Mouse (Mus musculus): ENCODE data around the gene Minos1. TPM values are rescaled to one million over a fixed set of nuclear protein-coding genes. Genes with fewer than 3 reads are reported as not detected.

Minos1 gene
- polyA plus RNA-seq, 1 experiment from 2014 or later, result 765 TPM

DNA sequence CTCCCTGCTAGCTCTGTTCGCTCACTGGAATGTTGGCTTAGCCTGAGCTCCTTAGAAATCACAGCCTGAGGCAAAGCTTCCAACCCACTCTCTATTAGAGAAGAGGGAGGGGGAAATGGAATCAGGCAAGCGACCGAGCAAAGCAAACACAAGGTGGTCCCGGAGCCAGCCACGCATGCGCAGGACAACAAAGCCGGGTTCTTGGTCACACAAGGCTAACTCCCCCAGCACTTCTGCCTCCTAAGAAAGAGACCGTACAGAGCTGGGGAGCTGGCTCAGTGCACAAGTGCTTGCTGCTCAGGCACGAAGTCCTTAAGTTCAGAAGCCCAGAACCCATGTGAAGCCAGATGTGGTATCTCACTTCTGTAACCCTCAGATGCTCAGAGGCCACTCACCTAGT, 12.1 kb upstream of the Minos1 start:
- Histone ChIP-seq H3K4me2 (ENCODE audit: low read length) (peak overlapping the region; percentile 21; the same call in 1 of the 2 replicates), H3K27ac (replicated peaks in 1 of 2; ENCODE audit: control insufficient read depth in 1 of 2, insufficient read depth in 1 of 2, low read depth in 2 of 2, low read length in 2 of 2) (no peak overlapping the region), H3K36me3 (ENCODE audit: control insufficient read depth, insufficient read depth, low read length) (no peaks in the 10 kb centered on the region), H3K9me3 (ENCODE audit: control insufficient read depth, low read length) (peaks cover 4% of the 10 kb centered on the region), H3K4me3 (ENCODE audit: control insufficient read depth in 1 of 2, insufficient read depth in 1 of 2, low read depth in 1 of 2, low read length in 2 of 2) (no peak overlapping the region), H3K9ac (ENCODE audit: low read length) (no peak overlapping the region), H3K4me1 (ENCODE audit: control insufficient read depth in 2 of 2, insufficient read depth in 2 of 2, low read length in 2 of 2) (no peaks in the 10 kb centered on the region), H3K27me3 (ENCODE audit: control insufficient read depth, insufficient read depth, low read length) (no peaks in the 10 kb centered on the region)
- WGBS, result 61% methylated on average over 9 of the region's 9 CpGs
- ATAC-seq (ENCODE audit: insufficient number of reproducible peaks, insufficient read depth, low FRiP score, low read depth), result no peak

DNA sequence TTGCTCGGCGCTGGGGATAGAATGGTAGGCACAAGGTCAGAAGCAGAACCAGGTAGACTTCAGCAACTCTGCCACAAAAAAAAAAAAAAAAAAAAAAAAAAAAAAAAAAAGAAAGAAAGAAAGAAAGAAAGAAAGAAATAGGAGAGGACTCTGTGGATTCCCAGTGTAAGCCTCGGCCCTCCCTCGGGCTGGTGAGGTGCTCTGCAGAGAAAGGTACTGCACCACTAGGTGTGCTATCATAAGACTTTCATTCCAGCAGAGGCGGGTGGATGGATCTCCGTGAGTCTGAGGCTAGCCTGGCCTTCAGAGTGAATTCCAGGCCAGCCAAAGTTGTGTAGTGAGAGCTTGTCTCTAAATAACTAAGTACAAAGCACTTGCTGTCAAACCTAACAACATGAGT, 10.9 kb upstream of the Minos1 start:
- 65% methylated on average over 6 of the region's 6 CpGs for WGBS
- no peaks in the 10 kb centered on the region for H3K36me3 ChIP-seq (ENCODE audit: control insufficient read depth, insufficient read depth, low read length)
- no peaks in the 10 kb centered on the region for H3K9me3 ChIP-seq (ENCODE audit: control insufficient read depth, low read length)

DNA sequence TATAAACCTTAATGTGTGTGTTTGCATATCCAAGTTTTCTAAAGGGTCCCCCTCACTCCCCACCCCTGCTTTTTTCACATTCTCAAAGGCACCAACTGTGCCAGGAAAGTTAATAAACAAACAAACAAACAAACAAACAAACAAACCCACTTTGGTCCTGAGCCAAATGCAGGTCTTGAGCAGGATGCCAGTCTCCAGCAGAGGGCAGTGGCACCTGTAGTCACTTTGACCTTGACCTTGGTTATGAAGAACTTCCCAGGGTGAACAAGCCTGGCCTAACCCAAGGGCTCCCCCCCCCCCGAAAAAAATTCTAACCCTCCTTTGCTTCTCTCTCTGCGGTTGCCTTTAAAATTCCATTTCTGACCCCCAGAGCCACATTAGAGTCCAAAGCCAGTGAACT, 9.4 kb upstream of the Minos1 start:
- ATAC-seq (ENCODE audit: insufficient number of reproducible peaks, insufficient read depth, low FRiP score, low read depth), result no peak
- Histone ChIP-seq H3K27me3 (ENCODE audit: control insufficient read depth, insufficient read depth, low read length) (no peaks in the 10 kb centered on the region), H3K9ac (ENCODE audit: low read length) (no peak overlapping the region), H3K36me3 (ENCODE audit: control insufficient read depth, insufficient read depth, low read length) (no peaks in the 10 kb centered on the region), H3K4me1 (ENCODE audit: control insufficient read depth in 2 of 2, insufficient read depth in 2 of 2, low read length in 2 of 2) (no peaks in the 10 kb centered on the region), H3K27ac (replicated peaks in 1 of 2; ENCODE audit: control insufficient read depth in 1 of 2, insufficient read depth in 1 of 2, low read depth in 2 of 2, low read length in 2 of 2) (no peak overlapping the region), H3K4me3 (ENCODE audit: control insufficient read depth in 1 of 2, insufficient read depth in 1 of 2, low read depth in 1 of 2, low read length in 2 of 2) (no peak overlapping the region), H3K9me3 (ENCODE audit: control insufficient read depth, low read length) (no peaks in the 10 kb centered on the region), H3K4me2 (ENCODE audit: low read length) (no peak overlapping the region)
- WGBS, result 59% methylated on average over 2 of the region's 2 CpGs

More for the DNA sequence above, 10.9 kb upstream of the Minos1 start:
- Histone ChIP-seq H3K4me2 (ENCODE audit: low read length) (no peak overlapping the region), H3K4me1 (ENCODE audit: control insufficient read depth in 2 of 2, insufficient read depth in 2 of 2, low read length in 2 of 2) (no peaks in the 10 kb centered on the region), H3K27me3 (ENCODE audit: control insufficient read depth, insufficient read depth, low read length) (no peaks in the 10 kb centered on the region), H3K27ac (replicated peaks in 1 of 2; ENCODE audit: control insufficient read depth in 1 of 2, insufficient read depth in 1 of 2, low read depth in 2 of 2, low read length in 2 of 2) (no peak overlapping the region), H3K4me3 (ENCODE audit: control insufficient read depth in 1 of 2, insufficient read depth in 1 of 2, low read depth in 1 of 2, low read length in 2 of 2) (no peak overlapping the region), H3K9ac (ENCODE audit: low read length) (no peak overlapping the region)
- no peak for ATAC-seq (ENCODE audit: insufficient number of reproducible peaks, insufficient read depth, low FRiP score, low read depth)

DNA sequence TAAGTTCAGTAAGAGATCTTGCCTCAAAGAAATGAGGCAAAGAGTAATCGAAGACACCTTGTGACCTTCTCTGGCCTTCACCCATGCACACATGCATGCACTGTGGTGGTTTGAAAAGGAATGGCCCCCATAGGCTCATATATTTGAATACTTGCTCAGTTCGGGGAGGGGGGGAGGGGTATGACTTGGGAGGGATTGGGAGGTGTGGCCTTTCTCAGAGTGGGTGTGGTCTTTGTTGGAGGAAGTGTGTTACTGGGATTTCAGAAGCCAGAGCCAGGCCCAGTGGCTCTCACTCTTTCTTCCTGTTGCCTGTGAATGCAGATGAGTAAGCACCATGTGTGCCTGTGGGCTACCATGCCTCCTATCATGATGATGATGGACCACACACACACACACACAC, 5.1 kb upstream of the Minos1 start:
- ATAC-seq (ENCODE audit: insufficient number of reproducible peaks, insufficient read depth, low FRiP score, low read depth), result no peak
- 86% methylated on average over 2 of the region's 2 CpGs for WGBS
- H3K4me1 ChIP-seq (ENCODE audit: control insufficient read depth in 2 of 2, insufficient read depth in 2 of 2, low read length in 2 of 2), result no peaks in the 10 kb centered on the region; a peak in 1 of 4 replicates
- no peaks in the 10 kb centered on the region for H3K36me3 ChIP-seq (ENCODE audit: control insufficient read depth, insufficient read depth, low read length)
- no peaks in the 10 kb centered on the region for H3K9me3 ChIP-seq (ENCODE audit: control insufficient read depth, low read length)
- H3K4me2 ChIP-seq (ENCODE audit: low read length), result no peak overlapping the region
- no peaks in the 10 kb centered on the region for H3K27me3 ChIP-seq (ENCODE audit: control insufficient read depth, insufficient read depth, low read length)
- H3K27ac ChIP-seq (replicated peaks in 1 of 2; ENCODE audit: control insufficient read depth in 1 of 2, insufficient read depth in 1 of 2, low read depth in 2 of 2, low read length in 2 of 2), result no peak overlapping the region
- H3K9ac ChIP-seq (ENCODE audit: low read length), result no peak overlapping the region
- no peak overlapping the region for H3K4me3 ChIP-seq (ENCODE audit: control insufficient read depth in 1 of 2, insufficient read depth in 1 of 2, low read depth in 1 of 2, low read length in 2 of 2)

DNA sequence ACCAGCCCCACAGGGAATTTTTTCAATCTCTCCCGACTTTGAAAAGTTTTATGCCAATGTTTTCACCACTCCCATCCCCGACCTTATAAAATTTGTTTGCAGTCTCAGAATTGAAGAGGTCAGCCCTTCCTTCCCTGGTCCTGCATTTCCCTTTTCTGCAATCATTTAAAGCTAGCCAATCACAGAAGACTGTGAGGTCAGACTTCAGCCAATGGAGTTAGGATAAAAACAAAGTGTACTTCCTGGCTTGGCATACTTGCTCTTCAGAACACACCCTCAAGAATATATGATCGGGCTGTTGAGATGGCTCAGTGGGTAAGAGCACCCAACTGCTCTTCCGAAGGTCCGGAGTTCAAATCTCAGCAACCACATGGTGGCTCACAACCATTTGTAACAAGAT, 2.2 kb upstream of the Minos1 start:
- Histone ChIP-seq H3K27me3 (ENCODE audit: control insufficient read depth, insufficient read depth, low read length) (no peaks in the 10 kb centered on the region), H3K9ac (ENCODE audit: low read length) (no peak overlapping the region), H3K27ac (replicated peaks in 1 of 2; ENCODE audit: control insufficient read depth in 1 of 2, insufficient read depth in 1 of 2, low read depth in 2 of 2, low read length in 2 of 2) (no peak overlapping the region), H3K9me3 (ENCODE audit: control insufficient read depth, low read length) (no peaks in the 10 kb centered on the region), H3K4me3 (ENCODE audit: control insufficient read depth in 1 of 2, insufficient read depth in 1 of 2, low read depth in 1 of 2, low read length in 2 of 2) (no peak overlapping the region), H3K36me3 (ENCODE audit: control insufficient read depth, insufficient read depth, low read length) (no peaks in the 10 kb centered on the region), H3K4me2 (ENCODE audit: low read length) (no peak overlapping the region), H3K4me1 (ENCODE audit: control insufficient read depth in 2 of 2, insufficient read depth in 2 of 2, low read length in 2 of 2) (peaks cover 2 to 18% of the 10 kb centered on the region in 2 experiments; a peak in 3 of 4 replicates)
- no peak for ATAC-seq (ENCODE audit: insufficient number of reproducible peaks, insufficient read depth, low FRiP score, low read depth)
- WGBS, result 73% methylated on average over 5 of the region's 5 CpGs

DNA sequence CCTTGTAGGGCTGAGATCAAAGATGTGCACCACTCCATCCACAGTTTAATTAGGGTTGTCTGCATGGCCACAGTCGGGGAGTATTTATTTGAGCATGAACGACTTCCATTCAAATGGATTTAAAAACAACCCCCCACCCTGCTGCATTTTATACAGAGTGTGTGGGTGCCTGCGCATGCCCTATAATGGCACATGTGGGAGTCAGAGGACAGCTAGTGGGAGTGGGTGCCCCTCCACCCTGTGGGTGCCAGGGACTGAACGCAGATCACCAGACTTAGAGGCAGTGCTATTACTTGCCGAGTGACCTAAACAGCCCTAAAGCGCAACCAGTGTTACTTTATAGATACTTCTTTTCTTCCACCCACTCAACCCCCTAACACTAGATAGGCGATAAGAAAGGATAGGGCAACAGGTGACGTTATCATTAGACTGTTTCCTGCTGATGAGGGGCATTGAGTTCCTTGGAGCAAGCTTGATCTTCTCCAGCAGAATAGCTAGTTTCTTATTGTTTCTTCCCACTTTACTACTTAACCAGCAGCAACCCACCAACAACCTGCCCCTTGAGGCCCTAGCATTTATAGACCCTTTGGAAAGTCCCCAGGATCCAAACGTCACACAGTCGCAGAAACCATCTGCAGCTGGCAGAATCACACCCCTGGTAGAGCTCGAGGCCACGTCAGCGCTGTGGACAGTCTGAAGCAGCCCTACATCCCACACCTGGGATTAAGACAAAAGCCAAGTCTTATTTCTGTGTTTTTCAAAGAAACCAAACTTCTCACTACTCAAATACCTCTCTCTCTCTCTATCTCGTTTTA, 1.2 kb upstream of the Minos1 start:
- H3K27me3 ChIP-seq (ENCODE audit: control insufficient read depth, insufficient read depth, low read length), result no peaks in the 10 kb centered on the region
- ATAC-seq (ENCODE audit: insufficient number of reproducible peaks, insufficient read depth, low FRiP score, low read depth), result no peak
- no peaks in the 10 kb centered on the region for H3K9me3 ChIP-seq (ENCODE audit: control insufficient read depth, low read length)
- peaks cover 2 to 18% of the 10 kb centered on the region in 2 experiments; a peak in 3 of 4 replicates for H3K4me1 ChIP-seq (ENCODE audit: control insufficient read depth in 2 of 2, insufficient read depth in 2 of 2, low read length in 2 of 2)
- H3K9ac ChIP-seq (ENCODE audit: low read length), result no peak overlapping the region
- no peak overlapping the region for H3K4me2 ChIP-seq (ENCODE audit: low read length)
- 86% methylated on average over 14 of the region's 14 CpGs for WGBS
- H3K36me3 ChIP-seq (ENCODE audit: control insufficient read depth, insufficient read depth, low read length), result no peaks in the 10 kb centered on the region
- H3K4me3 ChIP-seq (ENCODE audit: control insufficient read depth in 1 of 2, insufficient read depth in 1 of 2, low read depth in 1 of 2, low read length in 2 of 2), result no peak overlapping the region
- H3K27ac ChIP-seq (replicated peaks in 1 of 2; ENCODE audit: control insufficient read depth in 1 of 2, insufficient read depth in 1 of 2, low read depth in 2 of 2, low read length in 2 of 2), result 0 out of 4 replicates have a peak overlapping the region, but pooled peaks of 1 of the 2 experiments have one; percentile 9

DNA sequence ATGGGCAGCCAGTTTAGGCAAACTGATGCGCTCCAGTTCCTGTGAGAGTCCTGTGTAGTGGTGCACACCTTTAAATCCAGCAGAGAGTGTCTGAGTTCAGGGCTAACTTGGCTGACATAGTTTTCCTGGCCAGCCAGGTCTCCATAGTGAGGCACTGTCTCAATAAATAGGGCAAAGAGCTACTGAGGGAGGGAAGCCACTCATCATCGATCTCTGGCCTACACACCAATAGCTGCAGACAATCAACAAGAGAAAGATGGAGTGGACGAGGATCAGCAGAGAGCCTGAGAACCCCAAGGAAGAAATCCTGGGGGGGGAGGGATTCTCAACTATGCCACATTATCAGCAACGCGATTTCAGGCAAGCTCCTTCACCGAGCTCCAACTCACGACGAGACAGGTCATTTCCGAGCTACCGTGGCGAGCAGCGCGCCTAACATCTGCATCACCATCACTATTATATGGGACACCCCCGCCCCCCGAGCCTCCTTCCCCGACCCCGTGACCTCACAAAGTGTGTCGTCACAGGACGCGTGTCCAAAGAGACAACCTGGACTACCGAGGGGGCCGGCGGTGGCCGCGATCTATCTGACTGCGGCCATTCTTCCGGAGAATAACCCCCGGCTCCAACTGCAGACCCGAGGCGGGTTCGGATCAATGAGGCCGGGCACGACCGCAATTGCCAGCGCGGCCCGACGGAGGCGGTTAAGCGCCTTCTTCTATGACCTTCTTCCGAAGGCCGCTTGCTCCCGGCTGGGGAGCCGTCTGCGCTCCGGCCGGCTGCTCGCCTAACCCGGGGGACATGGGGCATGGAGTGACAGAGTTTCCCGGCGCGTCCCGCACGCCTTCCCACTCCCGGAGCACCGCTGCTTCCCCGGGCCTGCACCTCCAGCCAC, 860 bp downstream of the Minos1 start:
- ATAC-seq (ENCODE audit: insufficient number of reproducible peaks, insufficient read depth, low FRiP score, low read depth), result peak; percentile 28; the same call in 1 of the 2 replicates
- H3K36me3 ChIP-seq (ENCODE audit: control insufficient read depth, insufficient read depth, low read length), result 0 out of 2 replicates have a peak, but pooled peaks cover 2% of the 10 kb centered on the region
- no peaks in the 10 kb centered on the region for H3K27me3 ChIP-seq (ENCODE audit: control insufficient read depth, insufficient read depth, low read length)
- H3K4me2 ChIP-seq (ENCODE audit: low read length), result peak overlapping the region; percentile 90
- H3K9me3 ChIP-seq (ENCODE audit: control insufficient read depth, low read length), result no peaks in the 10 kb centered on the region
- peak overlapping the region; percentile 96 for H3K9ac ChIP-seq (ENCODE audit: low read length)
- peak overlapping the region; percentile 75 to 97 for H3K4me3 ChIP-seq (ENCODE audit: control insufficient read depth in 1 of 2, insufficient read depth in 1 of 2, low read depth in 1 of 2, low read length in 2 of 2)
- peak overlapping the region; percentile 94 to 98 for H3K27ac ChIP-seq (replicated peaks in 1 of 2; ENCODE audit: control insufficient read depth in 1 of 2, insufficient read depth in 1 of 2, low read depth in 2 of 2, low read length in 2 of 2)
- peaks cover 2 to 18% of the 10 kb centered on the region in 2 experiments; a peak in 3 of 4 replicates for H3K4me1 ChIP-seq (ENCODE audit: control insufficient read depth in 2 of 2, insufficient read depth in 2 of 2, low read length in 2 of 2)
- WGBS, result 2% methylated on average over 55 of the region's 57 CpGs

All from heart, embryonic 14.5 days (tissue).